Mouse (Mus musculus): ENCODE measurements around the gene Chrna5.

DNA sequence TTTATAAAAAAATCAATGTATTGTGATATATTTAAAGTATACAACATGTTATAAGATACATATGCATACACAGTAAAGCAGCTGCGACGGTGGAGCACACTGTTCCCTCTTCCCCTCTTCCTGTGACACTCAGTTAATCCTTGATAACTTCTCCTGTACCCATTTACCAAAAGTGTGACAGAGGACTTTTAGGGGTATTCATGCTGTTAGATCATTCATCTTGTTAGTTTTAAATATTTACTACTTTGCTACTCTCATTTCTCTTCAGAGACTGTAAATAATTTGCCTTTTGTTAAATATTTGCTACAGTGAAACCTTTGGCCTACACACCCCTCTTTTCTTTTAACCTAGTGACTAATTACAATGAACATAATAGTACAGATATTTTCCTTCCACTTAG is 48.3 kb upstream of the Chrna5 start:
- TF ChIP-seq CTCF (IDR thresholded peaks at IDR 0.05; ENCODE audit: control insufficient read depth, insufficient read depth, insufficient replicate concordance, low read depth, low read length) (no peak), POLR2A (IDR thresholded peaks at IDR 0.05; ENCODE audit: control insufficient read depth, low read depth, low read length) (no peak)
